ENCODE assay signal across 25 mouse cellular contexts in genomic region chr10:120012331-120012730, GRCm38 (mm10).
DNase-seq lines count a peak whose midpoint lies in the region; ATAC-seq and TF ChIP-seq lines count a peak whose summit lies in the region.
"Had no signal": no experiment of that assay in that cellular context is flagged by ENCODE, and none has a peak within 500 bp of the region (broad histone marks: within the 10 kb centered on the region; RNA-seq: fewer than 3 reads in every experiment).

No protein-coding gene starts in this region.

- intact Hi-C loops in left cerebral cortex, adult 2 months (cut with DNase I): loop anchor here (1.0 kb wide), 1 partner anchor 26 kb away; no protein-coding TSS in a partner anchor
- intact Hi-C loops in left cerebral cortex, postnatal 10 days (cut with DNase I): no loop called here

- no peak overlapping the region for H3K27ac ChIP-seq in left cerebral cortex, adult 2 months
- no peak overlapping the region for H3K27ac ChIP-seq in kidney, embryonic 16.5 days (ENCODE audit: low read length)
- H3K27ac ChIP-seq: embryonic facial prominence, embryonic 15.5 days; heart, embryonic 10.5 days; hindbrain, embryonic 14.5 days; layer of hippocampus, adult 2 months; liver, embryonic 13.5 days; neural tube, embryonic 15.5 days had no signal

- no peaks in the 10 kb centered on the region for H3K36me3 ChIP-seq in kidney, embryonic 16.5 days (ENCODE audit: insufficient read depth, low read length)
- H3K36me3 ChIP-seq: embryonic facial prominence, embryonic 15.5 days; liver, embryonic 13.5 days had no signal

- no peak overlapping the region for H3K9ac ChIP-seq in kidney, embryonic 16.5 days (replicated peaks; ENCODE audit: low read length)
- H3K9ac ChIP-seq: embryonic facial prominence, embryonic 15.5 days; forebrain, postnatal 0 days; hindbrain, embryonic 14.5 days; liver, embryonic 13.5 days; neural tube, embryonic 15.5 days had no signal

- no peaks in the 10 kb centered on the region for H3K4me1 ChIP-seq in kidney, embryonic 16.5 days (ENCODE audit: insufficient read depth, low read length)
- H3K4me1 ChIP-seq: embryonic facial prominence, embryonic 15.5 days; heart, embryonic 10.5 days; liver, embryonic 13.5 days; neural tube, embryonic 15.5 days had no signal

- no peak overlapping the region for H3K4me2 ChIP-seq in kidney, embryonic 16.5 days (replicated peaks; ENCODE audit: low read depth, low read length)
- H3K4me2 ChIP-seq: embryonic facial prominence, embryonic 15.5 days; hindbrain, embryonic 14.5 days; liver, embryonic 13.5 days; midbrain, embryonic 11.5 days; neural tube, embryonic 15.5 days had no signal

- WGBS in kidney, embryonic 16.5 days: 90% methylated on average over 13 of the region's 13 CpGs

- no peaks in the 10 kb centered on the region for H3K9me3 ChIP-seq in kidney, embryonic 16.5 days (ENCODE audit: low read length)
- H3K9me3 ChIP-seq: embryonic facial prominence, embryonic 15.5 days; heart, embryonic 10.5 days; liver, embryonic 13.5 days; neural tube, embryonic 15.5 days had no signal

- no peak for TF ChIP-seq CTCF in left cerebral cortex, adult 2 months (IDR thresholded peaks at IDR 0.05)

- no peak overlapping the region for H3K4me3 ChIP-seq in left cerebral cortex, adult 2 months
- no peak overlapping the region for H3K4me3 ChIP-seq in kidney, embryonic 16.5 days (ENCODE audit: low read length)
- H3K4me3 ChIP-seq: embryonic facial prominence, embryonic 15.5 days; heart, embryonic 10.5 days; layer of hippocampus, adult 2 months; liver, embryonic 13.5 days; neural tube, embryonic 15.5 days had no signal

- peak; percentile 82 for ATAC-seq in frontal cortex, adult (ENCODE audit: low TSS enrichment)
- ATAC-seq in monocyte, adult 5-6 weeks (replicated peaks; ENCODE audit: insufficient number of reproducible peaks, low FRiP score, low TSS enrichment, poor library complexity, severe bottlenecking): no peak
- no peak for ATAC-seq in kidney, embryonic 16.5 days (ENCODE audit: low FRiP score, low TSS enrichment)
- ATAC-seq: forebrain, postnatal 0 days; inflammation-experienced regulatory T-cells, adult 6 months had no signal

- no peaks in the 10 kb centered on the region for H3K27me3 ChIP-seq in kidney, embryonic 16.5 days (ENCODE audit: insufficient read depth, low read length)
- H3K27me3 ChIP-seq: embryonic facial prominence, embryonic 15.5 days; liver, embryonic 13.5 days; neural tube, embryonic 15.5 days had no signal

- DNase-seq in frontal cortex, postnatal 14 days (ENCODE audit: low spot score in 2 of 2): no peak
- peak; percentile 26 to 47 for DNase-seq in left cerebral cortex, adult 2 months (ENCODE audit: extremely low spot score in 1 of 2, low spot score in 2 of 2)
- DNase-seq in left cerebral cortex, postnatal 10 days (ENCODE audit: extremely low spot score in 1 of 2, low spot score in 2 of 2): no peak
- peak; percentile 26 to 45 for DNase-seq in frontal cortex, postnatal 36 days (ENCODE audit: low spot score in 2 of 2)
- DNase-seq in right cerebral cortex, postnatal 36 days (ENCODE audit: low spot score in 2 of 2): peak; percentile 30 to 33
- DNase-seq: adrenal gland, postnatal 14 days; cerebellum, adult 9-11 months; forebrain, postnatal 0 days; heart, postnatal 4 days; kidney, adult 2 months; kidney, postnatal 10 days; liver, embryonic 13.5 days; lung, adult 2 months; lung, postnatal 14 days; thymus, adult 2 months had no signal

Comparison
In these comparisons a context has a peak if more than half of its experiments do, and no peak if none do; other contexts are left out.
1. DNase-seq: peak in left cerebral cortex, adult 2 months (2 of 2), frontal cortex, postnatal 36 days (2 of 2) and right cerebral cortex, postnatal 36 days (2 of 2); none in frontal cortex, postnatal 14 days (0 of 2) and left cerebral cortex, postnatal 10 days (0 of 2).